Mouse (Mus musculus) liver, embryonic 16.5 days (tissue): ENCODE measurements around the gene Raet1d. TPM values are rescaled to one million over a fixed set of nuclear protein-coding genes. Genes with fewer than 3 reads are reported as not detected.
"Not testable (repeated sequence)": the region's sequence is repeated elsewhere in the genome, so short reads cannot be mapped to it uniquely, and the experiment has no call there.

Experiments
- ATAC-seq: fragments of 200-750 bp; cut with Nextera tagmentation; 2 replicates; pipeline ENCODE4 v1.8.0; 2017; ENCODE audit warnings: low read depth, mild to moderate bottlenecking, moderate number of reproducible peaks, moderate library complexity
- H3K27ac ChIP-seq: fragments of 300-500 bp; sonication (generic); 2 replicates; pipeline ENCODE4 v1.5.1; 2014; ENCODE audit warnings: mild to moderate bottlenecking, low read length
- H3K27me3 ChIP-seq: fragments of 300-500 bp; sonication (generic); 2 replicates; pipeline ENCODE4 v1.6.1; 2014; ENCODE audit warnings: low read depth, low read length, mixed read lengths; ENCODE audit not compliant: control insufficient read depth, insufficient read depth
- H3K36me3 ChIP-seq: fragments of 300-500 bp; sonication (generic); 2 replicates; pipeline ENCODE4 v1.6.1; 2014; ENCODE audit warnings: mild to moderate bottlenecking; ENCODE audit not compliant: control insufficient read depth, insufficient read depth
- H3K4me1 ChIP-seq: fragments of 300-500 bp; sonication (generic); 2 replicates; pipeline ENCODE4 v1.6.1; 2014; ENCODE audit warnings: low read depth, low read length, mixed read lengths; ENCODE audit not compliant: control insufficient read depth
- H3K4me2 ChIP-seq: fragments of 300-500 bp; sonication (generic); 2 replicates; pipeline ENCODE4 v1.6.1; 2014; ENCODE audit warnings: low read depth, low read length, mixed read lengths
- H3K4me3 ChIP-seq: fragments of 300-500 bp; sonication (generic); 2 replicates; pipeline ENCODE4 v1.5.1; 2014; ENCODE audit warnings: low read depth, mild to moderate bottlenecking, low read length
- H3K9ac ChIP-seq: fragments of 300-500 bp; sonication (generic); 2 replicates; pipeline ENCODE4 v1.6.1; 2014; ENCODE audit warnings: low read depth, low read length
- H3K9me3 ChIP-seq: fragments of 300-500 bp; sonication (generic); replicated peaks from 2 replicates; pipeline ENCODE4 v1.6.1; 2016; ENCODE audit warnings: low read length; ENCODE audit not compliant: control insufficient read depth
- WGBS: fragments of 180-500 bp; shearing (Covaris S2); extraction: QIAGEN DNeasy Blood & Tissue Kit; methylation state at CpG from one replicate; pipeline ENCODE4 v1.1.7; 2014; ENCODE audit not compliant: insufficient replicate concordance; 5-methylcytosine and 5-hydroxymethylcytosine counted together
- polyA plus RNA-seq: library from polyadenylated mRNA; unstranded; fragments of >200 nt; fragmentation: Nextera tagmentation; extraction: Ambion mirVana; gene quantifications from 2 replicates; pipeline ENCODE4 v1.2.1, GENCODE M21; 2015

Gene Raet1d
- polyA plus RNA-seq, 1 experiment from 2014 or later: 9.0 TPM

DNA sequence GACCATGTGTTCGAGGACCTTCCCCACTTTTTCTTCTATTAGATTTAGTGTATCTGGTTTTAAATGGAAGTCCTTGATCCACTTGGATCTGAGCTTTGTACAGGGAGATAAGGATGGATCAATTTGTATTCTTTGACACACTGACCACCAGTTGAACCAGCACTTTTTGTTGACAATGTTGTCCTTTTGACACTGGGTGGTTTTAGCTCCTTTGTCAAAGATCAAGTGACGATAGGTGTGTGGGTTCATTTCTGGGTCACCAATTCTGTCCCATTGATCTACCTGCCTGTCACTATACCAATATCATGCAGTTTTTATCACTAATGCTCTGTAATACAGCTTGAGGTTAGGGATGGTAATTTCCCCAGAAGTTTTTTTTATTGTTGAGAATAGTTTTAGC is 4.6 kb downstream of the Raet1d start:
- H3K27ac ChIP-seq, H3K36me3 ChIP-seq, H3K4me1 ChIP-seq, H3K27me3 ChIP-seq, H3K9me3 ChIP-seq, H3K4me2 ChIP-seq, H3K4me3 ChIP-seq, H3K9ac ChIP-seq: not testable (repeated sequence)
- 37% methylated on average over 2 of the region's 2 CpGs for WGBS
- ATAC-seq: peak; percentile 41; the same call in 1 of the 2 replicates

DNA sequence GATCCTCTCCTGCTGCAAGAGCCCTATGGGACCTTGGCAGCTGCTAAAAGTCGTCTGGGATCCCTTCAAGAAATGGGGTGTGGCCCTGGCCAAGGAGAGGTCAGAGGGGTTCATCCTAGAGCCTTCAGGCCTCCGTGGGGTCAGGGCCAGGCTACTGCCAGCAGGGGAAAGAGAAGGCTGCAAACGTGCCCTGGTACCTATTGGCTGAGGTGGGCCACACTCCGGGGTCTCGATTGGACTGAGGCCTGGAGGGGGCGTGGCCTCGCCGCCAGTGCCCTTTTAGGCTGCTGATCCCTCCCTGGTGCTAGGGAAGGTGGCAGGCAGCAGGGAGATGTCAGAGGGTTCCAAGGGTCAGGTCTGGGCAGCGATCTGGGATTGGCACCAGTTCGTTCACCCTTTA is 20.9 kb downstream of the Raet1d start:
- H3K9ac ChIP-seq, H3K4me3 ChIP-seq, H3K4me2 ChIP-seq, H3K36me3 ChIP-seq, ATAC-seq, H3K4me1 ChIP-seq, H3K9me3 ChIP-seq, H3K27ac ChIP-seq, H3K27me3 ChIP-seq: not testable (repeated sequence)
- WGBS: 8% methylated on average over 5 of the region's 10 CpGs

DNA sequence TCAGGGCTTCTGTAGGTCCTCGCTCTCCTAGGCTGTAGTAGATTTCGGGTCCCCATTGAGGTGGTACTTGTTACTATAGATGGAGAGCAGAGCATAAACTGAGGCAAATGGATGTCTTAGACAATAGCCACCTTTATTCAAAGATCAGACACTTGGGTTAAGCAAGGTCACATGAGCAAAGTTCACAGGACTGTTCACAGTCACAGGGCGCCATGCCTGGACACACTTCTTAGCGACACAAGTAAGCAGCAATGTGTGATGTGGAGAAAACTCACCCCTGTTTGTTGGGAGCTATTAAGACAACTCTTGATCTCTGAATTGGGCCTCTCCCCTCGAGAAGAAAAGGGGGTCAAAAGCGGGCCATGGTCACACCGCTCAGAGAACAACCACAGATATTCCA is 29.8 kb downstream of the Raet1d start:
- H3K4me3 ChIP-seq, H3K9ac ChIP-seq, H3K27me3 ChIP-seq, H3K36me3 ChIP-seq, H3K4me1 ChIP-seq, H3K27ac ChIP-seq, H3K9me3 ChIP-seq, H3K4me2 ChIP-seq, ATAC-seq: not testable (repeated sequence)
- WGBS: 81% methylated on average over 7 of the region's 7 CpGs

DNA sequence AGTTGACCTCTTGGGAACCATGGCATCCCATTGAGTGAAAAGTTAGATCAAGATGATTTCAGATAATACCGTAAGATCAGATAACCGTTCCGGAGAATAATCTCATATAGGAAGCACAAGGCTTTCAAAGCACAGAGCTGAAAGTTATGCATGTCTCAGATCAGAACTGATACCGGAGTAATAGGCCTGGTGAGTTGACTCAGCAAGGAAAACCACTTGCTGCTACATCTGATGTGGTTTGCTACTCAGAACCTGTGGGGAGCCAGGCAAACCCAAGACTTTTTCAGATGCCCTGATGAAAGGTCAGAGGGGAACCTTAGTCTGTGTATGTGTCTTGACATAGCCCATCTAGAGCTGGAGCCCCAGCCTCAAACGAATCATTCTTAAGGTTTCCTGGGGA is 31.3 kb downstream of the Raet1d start:
- not testable (repeated sequence) for H3K4me3 ChIP-seq, H3K4me2 ChIP-seq, H3K27me3 ChIP-seq, H3K4me1 ChIP-seq, H3K9me3 ChIP-seq, H3K27ac ChIP-seq, H3K9ac ChIP-seq, ATAC-seq, H3K36me3 ChIP-seq
- WGBS: 60% methylated on average over 2 of the region's 5 CpGs

DNA sequence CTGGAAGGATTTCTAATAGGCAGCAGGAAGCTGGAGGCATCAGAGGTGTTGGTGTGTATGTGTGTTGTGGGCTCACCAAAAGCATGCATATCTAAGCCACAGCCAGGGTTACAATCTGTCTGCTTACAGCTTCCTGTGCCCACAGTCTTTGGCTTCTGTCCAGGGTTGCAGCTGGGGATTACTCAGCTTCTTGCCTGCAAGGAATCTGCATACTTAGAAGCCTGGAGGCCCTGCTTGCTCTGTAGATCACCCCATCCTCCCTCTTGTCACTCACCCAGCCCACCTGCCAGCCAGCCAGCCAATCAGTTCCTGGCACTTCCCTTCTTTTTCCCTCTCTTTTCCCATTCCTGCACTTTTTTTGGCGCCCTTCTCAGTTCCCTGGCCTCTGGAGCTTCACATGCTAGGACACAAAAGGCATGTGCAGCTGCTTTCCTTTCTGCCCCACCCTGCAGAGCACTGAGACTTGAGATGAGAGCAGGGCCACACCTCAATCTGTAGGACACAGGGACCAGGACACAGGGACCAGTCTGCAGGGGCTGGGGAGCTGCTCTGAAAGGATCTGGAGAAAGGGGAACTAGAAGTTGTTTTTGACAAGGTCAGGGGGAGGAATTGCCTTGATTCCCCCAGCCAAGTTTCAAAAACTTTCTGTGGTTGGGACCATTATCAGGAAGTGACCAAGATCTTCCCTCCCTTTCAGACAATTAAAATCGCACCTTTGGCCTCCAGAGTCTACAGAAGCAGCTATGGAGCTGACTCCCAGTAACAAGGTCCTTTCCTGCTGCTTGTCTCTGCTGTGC is 32.9 kb downstream of the Raet1d start:
- H3K27me3 ChIP-seq, H3K36me3 ChIP-seq, H3K9me3 ChIP-seq, ATAC-seq, H3K4me1 ChIP-seq, H3K4me3 ChIP-seq, H3K4me2 ChIP-seq, H3K9ac ChIP-seq, H3K27ac ChIP-seq: not testable (repeated sequence)
- no CpG with 5 or more reads among the region's 2 CpGs for WGBS

DNA sequence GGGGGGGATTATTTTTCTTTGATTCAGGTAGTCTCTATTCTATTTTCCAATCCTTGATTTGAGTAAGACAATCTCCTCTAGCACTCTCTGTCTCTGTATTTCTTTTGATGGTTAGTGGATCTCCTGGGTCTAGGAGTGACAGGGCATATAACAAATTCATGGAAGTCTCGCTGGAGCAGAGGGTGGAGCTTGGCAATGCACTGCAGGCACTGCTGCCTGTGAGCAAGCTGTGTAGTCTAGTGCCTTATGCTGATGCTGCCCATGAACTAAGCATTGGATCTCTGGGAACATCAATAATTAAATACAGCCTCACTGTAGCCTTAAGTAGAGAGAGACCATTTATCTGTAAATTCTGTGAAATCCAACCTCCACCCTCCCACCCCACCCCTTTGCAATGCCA is 36.3 kb downstream of the Raet1d start:
- not testable (repeated sequence) for H3K27me3 ChIP-seq, H3K9me3 ChIP-seq, H3K4me1 ChIP-seq, H3K4me3 ChIP-seq, ATAC-seq, H3K36me3 ChIP-seq, H3K9ac ChIP-seq, H3K27ac ChIP-seq, H3K4me2 ChIP-seq
- WGBS: 13% methylated on average over 1 of the region's 1 CpGs

DNA sequence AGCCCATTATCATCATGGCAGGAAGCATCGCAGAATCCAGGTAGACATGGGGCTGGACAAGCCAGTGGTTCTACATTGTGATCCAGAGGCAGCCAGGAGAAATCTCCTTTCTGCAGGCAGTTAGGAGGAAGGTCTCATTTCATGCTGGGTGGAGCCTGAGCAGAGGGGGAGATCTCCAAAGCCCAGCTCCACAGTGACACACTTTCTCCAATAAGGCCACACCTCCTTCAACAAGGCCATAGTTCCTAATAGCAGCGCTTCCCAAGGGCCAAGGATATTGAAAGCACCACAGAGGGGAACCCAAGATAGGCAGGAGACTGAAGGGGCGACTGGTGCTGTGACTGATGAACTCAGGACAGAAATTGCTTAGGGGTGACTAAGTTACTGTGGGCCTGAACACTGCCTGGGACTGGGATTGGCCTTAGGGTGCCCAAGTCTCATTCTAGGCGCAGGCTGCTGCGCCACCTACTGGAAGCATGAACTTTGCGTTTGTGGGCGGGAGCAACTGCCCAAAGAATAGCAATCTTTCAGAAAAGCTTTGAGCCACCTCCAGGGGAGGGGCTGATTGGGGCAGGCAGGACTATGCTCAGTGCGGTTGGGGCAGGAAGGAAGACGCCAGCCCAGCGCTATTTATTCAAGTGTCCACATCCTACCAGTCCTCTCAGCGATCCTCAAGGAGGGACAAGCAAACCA is 42.0 kb downstream of the Raet1d start:
- not testable (repeated sequence) for H3K4me2 ChIP-seq, H3K27me3 ChIP-seq, H3K4me1 ChIP-seq, H3K9me3 ChIP-seq, H3K9ac ChIP-seq, H3K36me3 ChIP-seq, H3K4me3 ChIP-seq, H3K27ac ChIP-seq
- under 1% methylated on average over 7 of the region's 11 CpGs for WGBS
- ATAC-seq: peak; percentile 54

DNA sequence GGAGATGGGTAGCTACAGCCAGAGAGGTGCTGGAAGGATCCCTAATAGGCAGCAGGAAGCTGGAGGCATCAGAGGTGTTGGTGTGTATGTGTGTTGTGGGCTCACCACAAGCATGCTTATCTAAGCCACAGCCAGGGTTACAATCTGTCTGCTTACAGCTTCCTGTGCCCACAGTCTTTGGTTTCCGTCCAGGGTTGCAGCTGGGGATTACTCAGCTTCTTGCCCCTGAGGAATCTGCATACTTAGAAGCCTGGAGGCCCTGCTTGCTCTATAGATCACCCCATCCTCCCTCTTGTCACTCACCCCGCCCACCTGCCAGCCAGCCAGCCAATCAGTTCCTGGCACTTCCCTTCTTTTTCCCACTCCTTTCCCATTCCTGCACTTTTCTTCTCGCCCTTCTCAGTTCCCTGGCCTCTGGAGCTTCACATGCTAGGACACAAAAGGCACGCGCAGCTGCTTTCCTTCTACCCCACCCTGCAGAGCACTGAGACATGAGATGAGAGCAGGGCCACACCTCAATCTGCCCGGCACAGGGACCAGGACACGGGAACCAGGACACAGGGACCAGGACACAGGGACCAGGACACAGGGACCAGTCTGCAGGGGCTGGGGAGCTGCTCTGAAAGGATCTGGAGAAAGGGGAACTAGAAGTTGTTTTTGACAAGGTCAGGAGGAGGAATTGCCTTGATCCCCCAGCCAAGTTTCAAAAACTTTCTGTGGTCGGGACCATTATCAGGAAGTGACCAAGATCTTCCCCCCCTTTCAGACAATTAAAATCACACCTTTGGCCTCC is 53.5 kb downstream of the Raet1d start:
- not testable (repeated sequence) for H3K4me3 ChIP-seq, H3K4me2 ChIP-seq, H3K9ac ChIP-seq, H3K36me3 ChIP-seq, H3K27ac ChIP-seq, H3K4me1 ChIP-seq, H3K27me3 ChIP-seq, H3K9me3 ChIP-seq
- WGBS: 0% methylated on average over 1 of the region's 8 CpGs
- 0 out of 2 replicates have a peak, but pooled peaks have one; percentile 27 for ATAC-seq
